Mouse (Mus musculus) cerebellum, postnatal 4 days (tissue): ENCODE results near the gene Prkar1a.

Experiments
- DNase-seq, 2 experiments: peaks; one replicate each; pipeline ENCODE4 v3.0.0; 2022; ENCODE audit warnings: low spot score in 2 of 2, mixed read lengths in 1 of 2

Prkar1a gene

DNA sequence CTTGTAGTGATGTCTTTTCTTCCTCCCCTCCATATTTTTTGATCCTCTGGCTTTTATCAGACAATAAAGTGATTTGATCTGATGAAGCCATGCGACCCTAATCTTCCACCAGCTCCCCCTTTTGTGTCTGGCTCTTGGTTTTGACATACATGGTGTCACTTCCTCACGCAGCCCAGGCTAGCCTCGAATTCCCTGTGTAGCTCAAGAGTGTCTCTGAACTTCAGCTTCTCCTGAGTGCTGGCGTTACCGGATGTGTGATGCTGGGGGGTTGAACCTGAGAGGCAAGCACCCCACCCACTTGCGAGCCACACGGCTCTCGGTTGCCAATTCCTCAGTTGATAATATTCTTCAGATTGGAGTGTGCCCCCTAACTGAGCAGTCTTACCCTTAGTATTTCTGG, 23.2 kb downstream of the Prkar1a start:
- no peak for DNase-seq

DNA sequence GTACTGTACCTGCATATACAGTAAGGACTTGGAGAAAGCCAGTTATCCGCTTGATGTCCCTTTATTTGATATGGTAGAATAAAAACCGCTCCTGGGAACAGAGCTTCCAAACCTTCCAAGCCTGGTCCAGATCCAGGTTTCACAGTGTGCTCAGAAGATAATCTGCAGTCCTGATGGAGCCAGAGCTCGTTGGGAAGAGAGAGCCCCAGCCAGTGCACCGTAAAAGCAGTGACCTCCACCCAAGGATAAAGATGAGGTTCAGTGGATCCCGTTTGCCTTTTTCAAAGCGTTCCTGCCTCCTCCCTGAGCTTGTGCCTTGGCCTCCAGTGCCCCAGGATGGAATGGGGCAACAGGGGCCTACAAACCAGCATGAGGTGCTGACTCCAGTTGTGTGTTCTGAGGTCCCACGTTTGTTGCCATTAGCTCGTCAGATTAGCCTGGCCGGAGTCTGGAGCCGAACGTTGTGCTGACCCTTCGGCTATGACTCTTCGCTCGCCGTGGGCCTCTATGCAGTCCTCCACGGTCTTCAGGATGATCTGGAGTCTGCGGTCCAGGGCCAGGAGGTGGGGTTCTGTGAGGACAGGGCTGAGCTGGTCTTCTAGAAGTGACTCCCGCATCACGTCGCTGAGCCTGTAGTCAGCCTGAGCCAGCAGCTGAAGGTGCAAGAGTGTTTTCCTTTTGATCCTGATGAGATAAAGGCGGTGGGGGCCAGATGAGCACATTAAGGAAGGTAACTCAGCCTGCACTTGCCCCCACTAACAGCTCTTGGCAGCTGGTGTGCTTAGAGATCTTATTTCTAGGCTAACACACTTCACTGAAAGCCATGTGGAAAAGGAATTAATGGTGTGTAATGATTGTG, 23.9 kb downstream of the Prkar1a start:
- no peak for DNase-seq

DNA sequence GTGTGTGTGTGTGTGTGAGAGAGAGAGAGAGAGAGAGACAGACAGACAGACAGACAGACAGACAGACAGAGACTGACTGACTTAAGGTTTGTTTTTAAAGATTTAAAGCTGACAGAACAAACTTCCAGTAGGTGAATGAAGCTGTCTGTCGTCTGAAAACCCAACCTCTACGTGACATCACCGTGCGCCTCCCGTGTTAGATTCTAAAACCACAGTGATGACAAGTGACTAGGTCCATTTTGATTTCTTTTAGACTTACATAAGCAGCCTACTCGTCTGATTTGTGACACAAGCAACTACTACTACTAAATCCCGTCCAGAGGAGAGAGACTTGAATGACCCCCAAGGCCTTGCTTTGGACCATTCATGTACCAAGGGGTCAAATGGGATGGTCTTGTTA, 24.5 kb downstream of the Prkar1a start:
- no peak for DNase-seq

DNA sequence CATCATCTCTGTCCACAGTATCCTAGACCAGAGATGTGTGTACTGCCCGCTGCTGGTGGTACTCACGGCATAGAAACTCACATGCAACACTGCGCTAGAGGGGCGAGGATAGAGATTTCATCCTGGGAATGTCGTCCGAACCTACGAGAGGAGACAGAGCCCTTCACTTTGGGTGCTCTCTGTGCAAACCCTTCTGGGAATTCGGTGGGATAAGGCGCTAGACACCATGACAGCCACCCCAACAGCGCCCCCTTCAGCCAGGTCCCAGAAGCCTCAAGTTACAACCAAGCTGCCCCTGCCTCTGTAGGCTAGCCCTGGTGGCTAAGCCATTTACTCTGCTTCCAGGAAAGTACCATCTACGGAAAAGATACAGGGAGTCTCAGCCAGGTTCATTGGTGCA, 25.3 kb downstream of the Prkar1a start:
- DNase-seq: no peak

DNA sequence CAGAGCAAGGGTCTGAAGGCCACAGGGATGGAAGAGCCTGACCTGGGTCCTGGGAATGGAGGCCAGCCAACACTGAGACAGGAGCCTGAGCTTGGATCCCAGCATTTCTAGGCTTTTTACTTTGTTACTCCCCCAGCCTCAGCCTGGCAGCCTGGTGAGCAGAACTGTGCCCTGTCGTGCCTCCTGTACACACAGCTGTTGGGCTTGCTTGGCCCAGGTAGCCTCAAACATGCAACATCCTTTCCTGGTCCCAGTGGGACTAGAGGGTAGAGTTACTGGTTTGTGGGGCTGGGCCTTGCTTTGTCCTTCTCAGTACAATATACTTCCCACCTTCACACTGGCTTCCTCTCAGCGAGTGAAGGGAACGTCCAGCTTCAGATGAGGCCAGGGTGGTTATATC, 26.0 kb downstream of the Prkar1a start:
- DNase-seq: no peak

DNA sequence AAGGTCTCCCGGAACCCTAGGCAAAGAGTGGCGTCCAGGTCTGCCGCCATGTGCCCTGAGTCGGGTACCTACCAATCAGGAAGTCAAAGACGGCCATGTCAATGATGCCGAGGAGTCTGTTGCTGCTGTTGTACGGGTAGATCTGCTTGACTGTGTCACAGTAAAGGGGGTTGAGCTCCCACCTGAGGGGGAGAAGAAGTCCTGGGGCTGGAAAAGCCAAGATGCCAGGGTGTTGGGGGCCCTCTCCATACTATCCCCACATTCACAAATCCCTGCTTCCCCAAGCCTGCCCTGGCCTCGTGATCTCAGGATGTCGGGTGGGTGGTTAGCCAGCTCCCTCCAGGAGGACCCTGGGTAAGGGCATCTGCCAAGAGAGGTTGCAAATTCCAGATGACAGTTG, 26.6 kb downstream of the Prkar1a start:
- no peak for DNase-seq

DNA sequence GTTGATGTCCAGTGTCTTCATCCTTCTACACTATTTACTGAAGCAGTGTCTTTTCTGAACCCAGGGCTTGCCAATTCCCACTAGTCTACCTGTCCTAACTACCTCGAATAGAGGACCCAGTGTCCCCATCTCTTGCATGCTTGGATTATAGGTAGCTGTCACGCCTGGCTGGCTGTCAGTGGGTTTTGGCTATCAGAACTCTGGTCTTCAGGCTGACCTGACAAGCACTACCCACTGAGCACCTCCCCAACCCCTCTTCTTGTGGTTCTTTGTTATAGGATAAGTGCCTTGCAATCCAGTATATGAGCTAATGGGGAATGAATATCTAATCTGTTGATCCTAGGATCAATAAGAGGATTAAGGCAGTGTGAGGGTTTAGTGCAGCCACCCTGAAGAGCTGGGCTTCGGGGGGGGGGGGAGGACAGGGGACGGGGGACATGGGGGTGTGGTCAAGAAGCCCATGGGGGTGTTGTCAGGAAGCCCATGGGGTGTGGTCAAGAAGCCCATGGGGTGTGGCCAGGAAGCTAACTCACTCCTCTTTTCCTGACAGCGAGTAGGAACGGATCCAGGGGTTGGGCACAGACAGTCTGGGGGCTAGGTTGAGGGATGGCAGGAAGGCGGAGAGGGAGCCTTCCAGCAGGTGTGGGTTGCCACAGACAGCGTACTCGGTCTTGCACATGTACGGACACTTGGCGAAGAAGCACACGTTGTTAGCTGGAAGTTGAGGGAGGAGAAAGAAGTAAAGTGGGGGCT, 27.6 kb downstream of the Prkar1a start:
- no peak for DNase-seq

DNA sequence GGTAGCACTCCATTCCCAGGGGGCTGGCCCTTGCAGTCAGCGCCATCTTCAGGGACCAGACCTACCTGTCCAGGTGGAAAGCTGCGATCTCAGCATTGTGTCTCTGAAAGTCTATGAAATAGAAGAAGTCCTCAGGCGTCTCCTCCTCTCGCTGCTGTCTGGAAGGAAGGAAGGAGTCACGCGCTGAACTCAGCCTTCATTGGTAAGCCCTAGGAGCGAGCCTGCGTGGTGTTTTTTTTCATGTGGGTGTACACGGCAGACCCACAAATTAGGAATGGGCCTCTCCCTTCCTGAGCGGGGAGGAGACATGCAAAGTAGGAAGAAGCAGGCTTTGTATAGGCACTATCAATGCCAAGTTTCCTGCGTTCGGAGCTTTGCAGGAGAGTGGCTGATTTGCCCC, 29.1 kb downstream of the Prkar1a start:
- DNase-seq: no peak

DNA sequence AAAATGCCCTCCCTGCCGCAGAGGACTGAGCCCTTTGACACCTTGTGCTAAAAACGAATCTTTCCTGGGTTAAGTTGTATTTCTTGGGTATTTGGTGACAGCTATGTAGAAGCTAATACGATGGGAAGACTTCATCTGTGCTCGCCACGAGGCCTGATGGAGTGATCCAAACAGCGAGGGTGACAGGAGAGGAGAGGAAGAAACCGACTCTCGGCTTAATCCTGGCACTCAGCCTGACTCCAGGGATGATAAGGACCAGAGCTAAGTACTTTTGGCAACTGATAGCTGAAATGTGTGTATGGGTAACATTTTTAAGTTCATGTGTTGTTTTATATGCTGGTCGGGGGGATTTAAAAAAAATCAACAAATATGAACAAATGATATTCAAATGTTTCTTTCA, 31.7 kb downstream of the Prkar1a start:
- DNase-seq: no peak

DNA sequence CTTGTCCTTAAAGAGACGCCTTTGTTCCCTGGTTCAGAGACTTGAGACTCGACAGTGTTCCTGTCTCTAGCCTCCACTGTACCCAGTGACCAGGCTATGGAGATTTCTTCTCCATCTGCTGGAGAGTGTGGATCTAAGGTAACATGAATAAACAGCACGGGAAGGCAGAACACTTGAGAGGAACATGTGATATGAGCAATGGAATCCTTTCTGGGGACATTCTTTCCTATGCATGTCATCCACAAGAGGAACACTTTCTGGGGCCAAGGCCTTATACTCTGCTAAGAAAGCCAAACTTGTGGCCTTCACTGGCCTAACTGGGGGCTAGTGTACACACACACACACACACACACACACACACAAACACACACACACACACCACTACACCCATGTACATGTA, 32.4 kb downstream of the Prkar1a start:
- DNase-seq: no peak

DNA sequence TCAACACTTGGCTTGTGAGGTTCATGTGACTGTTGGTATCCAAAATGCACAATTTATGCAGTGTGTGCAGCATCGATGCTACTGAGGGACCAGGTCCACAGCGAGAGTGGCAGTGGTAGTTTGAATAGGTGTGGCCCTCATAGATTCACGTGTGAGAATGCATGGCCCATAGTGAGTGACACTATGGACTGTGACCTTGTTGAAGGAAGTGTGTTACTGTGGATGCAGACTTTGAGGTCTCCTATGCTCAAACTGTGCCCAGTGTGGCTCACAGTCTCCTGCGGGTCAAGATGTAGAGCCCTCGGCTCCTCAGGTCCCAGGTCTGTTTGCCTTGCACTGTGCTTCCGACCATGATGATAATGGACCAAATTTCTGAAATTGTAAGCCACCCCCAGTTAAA, 33.0 kb downstream of the Prkar1a start:
- DNase-seq: no peak

DNA sequence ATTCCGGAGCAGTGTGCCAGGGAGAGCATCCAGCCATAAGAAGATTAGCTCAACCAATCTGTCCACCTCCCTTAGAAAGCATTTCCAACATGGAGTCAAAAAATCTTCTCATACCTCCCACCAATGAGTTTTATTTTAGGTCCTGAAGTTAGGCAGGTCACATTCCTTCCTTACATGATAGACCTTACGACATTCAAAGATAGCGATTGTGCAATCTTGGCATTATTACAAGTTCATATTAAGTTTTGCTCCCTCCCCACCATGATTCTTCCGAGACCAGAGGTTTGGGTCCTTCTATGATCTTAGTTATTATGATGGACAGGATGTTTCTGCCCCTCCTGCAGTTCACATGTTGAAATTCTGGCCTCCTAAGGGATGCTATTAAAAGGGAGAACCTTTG, 40.3 kb downstream of the Prkar1a start:
- no peak for DNase-seq

DNA sequence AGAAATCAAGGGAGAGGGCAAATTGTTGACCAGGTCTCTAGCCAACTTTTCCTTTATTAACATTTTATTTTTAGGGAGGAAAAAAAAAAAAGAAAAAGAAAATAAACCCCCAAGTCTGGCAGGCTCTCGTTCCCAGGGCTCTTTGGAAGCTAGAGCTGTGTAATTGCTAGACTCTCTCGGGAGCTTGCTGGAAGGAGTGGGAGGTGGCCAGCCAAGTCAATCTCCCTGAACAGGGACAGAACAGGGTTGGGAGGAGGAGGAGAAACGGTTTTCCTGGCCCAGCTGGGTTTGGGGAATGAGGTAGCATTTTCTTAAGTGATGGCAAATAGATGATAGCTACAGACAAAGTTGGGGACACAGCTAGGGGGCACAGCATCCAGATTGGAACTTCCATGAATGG, 43.5 kb downstream of the Prkar1a start:
- no peak for DNase-seq

DNA sequence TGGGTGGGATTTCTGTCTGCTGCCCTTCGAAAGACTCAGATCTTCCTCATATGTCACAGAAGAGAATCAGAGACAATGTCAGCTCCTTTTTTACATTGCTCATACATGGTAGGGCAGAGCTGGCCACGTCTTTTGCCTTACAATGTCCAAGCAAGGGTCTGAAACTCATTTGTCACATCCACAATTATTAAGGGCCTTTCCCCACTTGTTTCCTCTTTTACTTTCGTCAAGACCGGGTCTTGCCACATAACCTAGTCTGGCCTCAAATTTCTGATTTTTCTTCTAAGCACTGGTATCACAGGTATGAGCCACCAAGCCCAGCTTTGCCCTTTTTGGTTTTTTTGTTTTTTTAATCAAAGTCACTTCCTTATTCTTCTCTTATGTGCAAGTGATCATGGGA, 47.3 kb downstream of the Prkar1a start:
- DNase-seq: no peak

DNA sequence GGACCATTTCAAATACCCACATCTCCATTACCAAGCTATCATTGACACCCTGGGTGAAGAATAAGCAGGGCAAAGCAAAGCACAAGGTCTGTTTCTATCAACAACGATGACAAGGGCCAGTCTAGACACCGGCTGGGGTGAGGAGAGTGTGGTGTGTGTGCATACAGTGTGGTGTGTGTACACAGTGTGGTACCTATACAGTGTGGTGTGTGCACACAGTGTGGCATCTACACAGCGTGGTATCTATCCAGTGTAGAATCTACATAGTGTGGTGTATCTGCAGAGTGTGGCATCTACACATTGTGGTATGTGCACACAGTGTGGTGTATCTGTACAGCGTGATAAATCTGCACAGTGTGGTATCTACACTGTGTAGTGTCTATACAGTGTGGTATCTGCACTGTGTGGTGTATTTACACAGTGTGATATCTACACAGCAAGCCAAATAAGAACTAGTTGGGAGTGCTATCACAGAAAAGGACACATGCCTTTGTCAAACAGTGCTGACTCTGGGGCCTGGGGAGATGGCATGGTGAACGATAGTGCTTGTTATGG, 48.0 kb downstream of the Prkar1a start:
- DNase-seq: no peak

DNA sequence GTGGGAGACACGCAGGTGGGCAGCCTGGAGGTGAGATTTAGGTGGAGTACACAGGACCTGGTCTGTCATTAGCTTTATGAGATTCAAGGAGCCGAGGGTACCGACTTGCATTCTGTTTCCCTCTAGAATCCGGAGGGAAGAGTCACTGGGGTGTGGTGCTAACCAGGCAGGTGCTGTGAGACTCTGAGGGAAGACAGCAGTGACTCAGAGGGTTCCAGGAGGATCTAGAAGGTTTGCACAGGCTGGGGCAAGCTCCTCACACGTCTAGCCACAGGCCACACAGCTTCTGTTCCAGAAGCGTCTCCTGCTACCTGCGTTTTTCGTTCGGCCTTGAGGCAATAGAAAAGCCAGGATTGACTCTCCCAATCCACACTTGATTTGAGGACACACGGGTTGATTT, 49.5 kb downstream of the Prkar1a start:
- no peak for DNase-seq

DNA sequence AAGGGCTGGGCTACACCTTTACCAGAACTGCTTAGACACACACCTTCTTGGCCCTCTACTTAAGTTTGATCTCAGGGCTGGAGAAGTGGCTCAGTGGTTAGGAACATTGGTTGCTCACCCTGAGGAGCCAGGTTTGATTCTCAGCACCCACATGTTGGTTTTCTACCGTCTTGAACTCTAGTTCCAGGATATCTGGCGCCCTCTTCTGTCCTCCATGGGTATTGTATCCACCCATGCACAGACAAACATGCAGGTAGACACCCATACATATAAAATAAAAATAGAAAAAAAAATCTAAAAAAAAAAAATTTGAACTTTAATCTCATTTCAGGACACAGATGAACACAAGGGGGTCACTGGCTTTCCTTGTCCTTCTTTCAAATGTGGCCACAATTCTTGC, 50.6 kb downstream of the Prkar1a start:
- DNase-seq: no peak

DNA sequence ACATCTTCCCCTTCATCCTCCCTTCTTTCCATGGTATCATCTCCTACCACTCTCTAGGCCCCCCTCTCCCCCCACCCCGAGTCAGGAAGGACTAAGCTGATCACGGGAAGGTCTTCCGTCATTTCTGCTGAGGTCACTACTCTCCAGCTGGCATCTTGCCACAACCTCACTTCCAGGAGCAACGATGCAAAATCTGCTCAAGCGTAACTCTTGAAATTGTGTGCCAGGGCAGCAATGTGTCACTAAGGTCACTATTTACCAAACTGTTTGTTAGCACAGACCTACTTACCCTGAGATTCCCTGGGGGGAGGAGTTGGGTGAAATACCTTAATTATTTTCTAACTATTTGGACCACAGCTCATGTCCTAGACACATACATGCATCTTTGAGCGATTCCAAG, 51.6 kb downstream of the Prkar1a start:
- no peak for DNase-seq

DNA sequence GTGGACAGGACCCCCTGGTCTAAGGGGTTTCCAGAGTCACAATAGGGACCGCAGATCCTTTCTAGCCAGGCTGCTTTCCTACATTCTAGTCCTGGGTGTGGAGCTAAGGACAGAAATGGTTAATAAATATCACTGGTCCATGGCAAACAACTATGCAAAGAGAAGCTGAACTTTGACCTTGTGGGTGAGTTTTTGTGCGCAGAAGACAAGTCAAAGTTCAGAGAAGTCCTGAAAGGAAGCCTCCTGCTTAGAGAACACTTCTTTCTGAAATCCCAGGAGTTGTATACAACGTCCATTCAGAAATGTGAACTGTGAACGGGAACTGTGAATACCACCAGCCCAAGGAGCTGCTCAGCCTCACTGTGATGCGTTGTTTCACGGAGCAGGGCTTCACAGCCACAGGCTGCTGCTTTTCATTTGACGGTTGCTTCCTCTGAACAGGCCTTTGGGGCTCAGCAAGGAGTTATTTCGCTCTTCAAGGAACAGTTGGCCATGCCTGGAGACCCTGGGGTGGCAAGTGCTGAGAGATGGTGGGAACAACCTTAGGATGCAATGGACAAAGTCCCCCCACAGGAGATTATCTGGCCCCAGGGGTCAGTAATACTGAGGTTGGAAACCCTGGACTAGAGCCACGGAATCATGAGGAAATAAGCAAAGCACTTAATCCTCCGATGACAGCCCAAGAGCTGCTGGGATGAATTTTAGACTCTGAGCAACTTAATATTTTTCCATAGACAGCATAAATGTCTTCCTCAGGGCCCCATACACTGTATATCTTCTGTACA, 53.0 kb downstream of the Prkar1a start:
- no peak for DNase-seq

DNA sequence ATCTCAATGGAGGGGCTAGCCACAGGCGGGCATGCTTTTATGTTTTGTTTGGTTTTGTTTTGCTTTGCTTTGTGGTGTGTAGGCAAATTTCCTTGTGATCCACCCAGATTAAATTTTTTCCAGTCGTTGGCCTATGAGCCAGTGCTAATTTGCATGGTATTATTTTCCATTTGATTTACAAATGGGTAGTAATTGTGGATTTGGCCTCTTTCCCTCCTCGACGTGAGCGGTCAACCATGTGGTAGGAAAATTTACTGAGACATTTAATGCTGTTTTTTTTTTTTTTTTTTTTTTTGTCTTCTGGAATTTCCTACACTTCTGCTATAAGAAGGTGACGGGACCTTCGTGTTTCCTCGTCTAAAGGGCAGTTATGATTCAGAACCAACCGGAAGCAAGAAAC, 54.6 kb downstream of the Prkar1a start:
- DNase-seq: no peak

DNA sequence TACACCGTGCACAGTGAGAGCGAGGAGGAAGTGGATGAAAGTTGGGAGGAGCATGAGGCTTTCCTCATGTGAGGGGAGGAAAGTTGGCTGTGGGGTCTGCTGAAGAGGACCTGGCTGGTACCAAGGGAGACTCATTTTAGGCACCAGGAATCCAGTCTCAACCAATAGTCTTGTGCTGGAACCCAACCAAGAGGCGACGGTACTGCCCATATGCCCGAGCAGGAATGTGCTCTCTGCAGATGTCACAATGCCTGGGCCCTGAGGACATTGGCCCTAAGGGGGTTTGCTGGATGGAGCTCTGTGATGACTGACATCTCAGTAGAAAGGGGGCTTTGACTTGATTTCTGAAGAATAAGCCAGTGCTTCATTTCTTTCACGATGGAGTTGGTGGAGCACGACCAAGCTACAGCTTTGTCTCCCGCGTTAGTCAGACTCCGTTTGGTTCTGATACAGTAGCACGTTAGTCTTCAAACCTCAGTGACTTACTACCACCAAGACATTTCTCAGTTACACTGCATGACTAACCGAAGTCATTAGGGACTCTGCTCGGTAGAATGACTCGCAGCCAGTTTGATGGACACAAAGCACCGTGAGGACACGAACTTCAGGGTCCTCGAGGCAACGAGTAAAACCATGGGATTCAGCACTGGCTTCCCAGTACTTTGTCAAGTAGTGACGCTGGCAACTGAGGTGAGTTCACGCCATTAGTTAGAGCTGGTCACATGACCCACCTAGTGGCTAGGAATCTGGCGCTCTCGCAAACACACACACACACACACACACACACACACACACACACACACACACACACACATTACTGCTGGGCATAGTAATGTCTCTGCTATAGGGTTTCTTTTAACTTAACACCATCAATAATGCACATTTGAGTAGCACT, 55.4 kb downstream of the Prkar1a start:
- no peak for DNase-seq
